Mouse (Mus musculus): ENCODE measurements around the gene Pard3b. TPM values are rescaled to one million over a fixed set of nuclear protein-coding genes. Genes with fewer than 3 reads are reported as not detected.

Gene Pard3b
- total RNA-seq (2015; ENCODE audit: low replicate concordance) (0.38 and 0.42 TPM in 2 replicates), total RNA-seq (2017; ENCODE audit: low replicate concordance) (0.14 TPM in 1 of 2 replicates, not detected in the other)

GRCm38 (mm10) chr1:61638347-61639111 is at the start of gene Pard3b:
Gene Pard3b (plus strand): TSS chr1:61638824.
- ATAC-seq (replicated peaks; ENCODE audit: low FRiP score, poor library complexity, severe bottlenecking) = no peak

DNA sequence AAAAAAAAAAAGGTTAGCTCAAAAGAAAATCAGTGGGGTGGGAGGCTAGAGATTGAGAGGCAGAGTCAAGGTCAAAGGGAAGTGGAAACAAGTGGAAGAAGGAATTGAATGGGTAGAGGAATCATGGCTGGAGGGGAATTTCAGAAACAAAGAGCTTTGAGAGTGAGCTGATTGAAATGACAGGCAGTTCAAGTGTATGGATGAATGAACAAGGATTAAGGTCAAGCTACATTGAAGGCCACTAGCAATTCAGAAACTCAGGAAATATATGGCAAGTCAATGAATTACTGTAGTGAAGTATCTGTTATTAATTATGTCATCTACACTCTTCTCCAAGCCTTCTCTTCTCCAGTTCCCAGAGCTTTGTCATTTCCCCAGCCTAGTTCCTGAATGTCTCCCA is 22.4 kb upstream of the Pard3b start:
- ATAC-seq (replicated peaks; ENCODE audit: low FRiP score, poor library complexity, severe bottlenecking) = no peak

DNA sequence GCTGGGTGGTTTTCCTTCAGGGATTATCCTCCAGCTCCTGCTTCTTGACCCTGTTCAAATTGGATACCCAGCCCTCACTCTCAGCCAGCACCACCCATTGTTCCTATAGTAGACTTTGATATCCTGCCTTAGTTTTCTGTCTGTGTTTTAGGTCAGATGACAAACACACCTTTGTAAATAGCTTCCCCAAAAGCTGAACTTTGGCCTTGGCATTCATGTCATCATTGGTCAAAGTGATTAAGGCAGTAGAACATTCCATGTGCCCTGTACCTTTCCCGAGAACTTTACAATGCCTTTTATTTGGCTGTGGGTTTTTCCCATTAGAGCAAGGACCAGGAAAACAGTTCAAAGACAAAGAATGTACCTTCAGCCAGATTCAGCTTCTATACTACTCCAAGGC is 18.0 kb upstream of the Pard3b start:
- ATAC-seq (replicated peaks; ENCODE audit: low FRiP score, poor library complexity, severe bottlenecking) = no peak

DNA sequence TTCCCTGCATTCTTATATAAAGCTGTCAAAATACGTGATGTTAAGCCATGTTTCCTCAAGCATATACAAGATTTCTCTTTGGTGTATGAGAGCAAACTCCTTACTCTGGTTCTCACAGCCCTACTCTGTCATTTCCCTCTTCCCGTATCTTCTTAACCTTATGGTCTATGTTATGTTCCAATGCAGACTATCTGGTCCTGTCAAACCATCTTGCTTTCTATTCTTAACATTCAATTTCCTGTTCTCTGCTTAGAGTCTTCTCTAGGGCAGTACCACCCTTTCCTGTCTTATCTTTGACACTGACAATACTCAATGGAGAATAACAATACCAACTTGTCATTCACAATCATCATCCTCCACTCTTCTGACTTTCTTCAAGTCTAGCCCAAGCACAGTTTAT is 8.8 kb upstream of the Pard3b start:
- no peak for ATAC-seq (replicated peaks; ENCODE audit: low FRiP score, poor library complexity, severe bottlenecking)

DNA sequence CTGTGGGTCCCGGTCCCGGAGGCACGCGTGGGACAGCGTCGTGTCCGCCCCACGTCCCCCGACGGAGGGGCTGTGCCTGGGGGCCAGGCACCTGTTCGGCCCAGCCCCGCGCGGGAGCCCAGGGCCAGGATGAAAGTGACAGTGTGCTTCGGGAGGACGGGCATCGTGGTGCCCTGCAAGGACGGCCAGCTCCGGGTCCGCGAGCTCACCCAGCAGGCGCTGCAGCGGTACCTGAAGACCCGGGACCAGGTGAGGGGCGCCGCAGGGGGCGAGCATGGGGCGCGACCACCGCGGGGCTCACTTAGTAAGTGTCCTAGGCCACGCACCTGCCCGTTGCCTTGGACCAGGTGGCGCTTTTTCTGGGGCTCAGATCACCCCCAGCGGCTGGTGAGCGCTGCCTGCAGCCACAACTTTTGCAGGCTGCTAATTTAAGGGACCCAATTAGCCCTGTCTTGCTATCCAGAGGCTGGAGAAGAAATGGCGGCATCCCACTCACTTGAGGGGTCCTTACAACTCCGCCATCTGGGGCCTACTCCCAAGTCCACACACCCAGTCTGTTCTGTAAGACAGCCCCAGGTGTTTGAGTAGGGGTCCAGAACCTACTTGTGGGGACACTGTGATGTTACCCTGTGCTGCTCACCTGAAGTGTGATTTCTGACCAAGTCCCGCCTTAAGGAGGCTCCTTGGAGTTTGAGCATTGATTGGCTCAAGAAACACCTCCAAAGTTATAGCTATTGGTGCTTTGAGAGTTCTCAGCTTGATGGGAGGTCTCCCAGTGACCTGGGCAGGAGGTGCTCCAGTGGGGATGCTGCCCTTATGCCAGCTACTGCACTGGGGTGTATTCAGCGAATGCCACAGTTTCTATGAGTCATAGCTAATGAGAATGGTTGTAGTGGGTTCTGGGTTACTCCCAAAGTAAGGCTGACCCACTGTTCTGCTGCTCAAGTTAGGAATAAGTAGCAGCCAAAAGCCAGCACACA is 780 bp downstream of the Pard3b start:
- no peak for ATAC-seq (replicated peaks; ENCODE audit: low FRiP score, poor library complexity, severe bottlenecking)

DNA sequence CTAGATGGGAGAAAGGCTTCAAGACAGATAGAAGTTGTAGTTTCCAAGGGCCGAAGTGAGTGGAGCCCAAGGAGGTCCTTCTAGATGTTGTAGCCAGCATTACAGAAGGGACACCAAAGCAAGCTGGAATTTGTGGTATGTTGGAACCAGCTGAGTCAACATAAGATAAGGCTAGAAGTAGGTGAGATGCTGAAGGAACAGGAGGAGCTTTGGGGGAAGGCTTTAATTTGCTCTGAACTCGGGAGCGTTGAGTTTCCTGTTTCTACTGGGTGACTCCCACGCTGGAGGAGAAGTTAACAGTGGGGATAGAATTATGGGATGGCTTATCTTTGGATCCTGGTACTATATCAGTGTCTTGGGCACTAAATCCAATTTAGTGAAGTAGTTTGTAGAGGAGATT is 3.3 kb downstream of the Pard3b start:
- ATAC-seq (replicated peaks; ENCODE audit: low FRiP score, poor library complexity, severe bottlenecking) = no peak

GRCm38 (mm10) chr1:61645062-61645461 is 6.4 kb downstream of the Pard3b start:
- ATAC-seq (replicated peaks; ENCODE audit: low FRiP score, poor library complexity, severe bottlenecking) = no peak

DNA sequence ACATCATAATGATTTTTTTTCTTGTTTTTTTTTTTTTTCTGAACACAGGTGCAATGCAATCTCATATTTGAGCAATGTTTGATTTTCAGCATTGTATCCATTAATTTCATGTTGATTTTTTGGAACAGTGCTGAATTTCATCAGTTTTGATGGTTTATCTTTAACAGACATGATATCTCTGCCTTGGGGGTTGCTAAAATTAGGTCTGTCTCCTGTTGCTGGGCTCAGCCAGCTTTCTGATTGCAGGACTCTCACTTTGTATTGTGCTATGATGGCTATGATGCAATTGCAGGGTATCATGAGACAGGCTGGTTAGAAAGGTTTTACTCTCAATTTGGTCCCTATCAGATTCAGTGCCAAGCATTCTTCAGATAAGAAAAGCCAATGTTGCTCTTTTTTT is 11.3 kb downstream of the Pard3b start:
- ATAC-seq (replicated peaks; ENCODE audit: low FRiP score, poor library complexity, severe bottlenecking) = no peak

GRCm38 (mm10) chr1:61651454-61652271 is 13.0 kb downstream of the Pard3b start:
- ATAC-seq (replicated peaks; ENCODE audit: low FRiP score, poor library complexity, severe bottlenecking) = no peak

DNA sequence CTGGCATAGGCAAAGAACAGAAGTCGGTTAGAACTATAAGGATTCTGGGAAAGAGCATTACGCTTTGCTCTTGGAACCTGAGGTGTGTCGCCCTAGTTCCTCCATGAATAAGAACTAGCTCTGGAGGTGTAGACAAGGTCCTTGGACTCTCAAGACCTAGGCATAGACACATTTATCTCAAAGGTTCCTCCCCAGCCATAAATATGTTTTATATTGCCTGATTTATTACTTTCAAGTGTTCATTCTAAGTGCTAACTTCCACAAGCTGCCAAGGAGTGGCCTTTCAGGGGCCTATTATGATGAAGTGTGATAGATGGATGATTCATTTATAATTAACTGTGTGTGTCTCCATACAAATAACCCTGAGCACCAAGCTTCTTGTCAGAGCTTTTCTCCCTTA is 19.1 kb downstream of the Pard3b start:
- no peak for ATAC-seq (replicated peaks; ENCODE audit: low FRiP score, poor library complexity, severe bottlenecking)

- no peak for ATAC-seq (replicated peaks; ENCODE audit: low FRiP score, poor library complexity, severe bottlenecking)
Measured at GRCm38 (mm10) chr1:61659931-61660330, 21.3 kb downstream of the Pard3b start.

GRCm38 (mm10) chr1:61685221-61685814 is 46.7 kb downstream of the Pard3b start:
- no peak for ATAC-seq (replicated peaks; ENCODE audit: low FRiP score, poor library complexity, severe bottlenecking)

DNA sequence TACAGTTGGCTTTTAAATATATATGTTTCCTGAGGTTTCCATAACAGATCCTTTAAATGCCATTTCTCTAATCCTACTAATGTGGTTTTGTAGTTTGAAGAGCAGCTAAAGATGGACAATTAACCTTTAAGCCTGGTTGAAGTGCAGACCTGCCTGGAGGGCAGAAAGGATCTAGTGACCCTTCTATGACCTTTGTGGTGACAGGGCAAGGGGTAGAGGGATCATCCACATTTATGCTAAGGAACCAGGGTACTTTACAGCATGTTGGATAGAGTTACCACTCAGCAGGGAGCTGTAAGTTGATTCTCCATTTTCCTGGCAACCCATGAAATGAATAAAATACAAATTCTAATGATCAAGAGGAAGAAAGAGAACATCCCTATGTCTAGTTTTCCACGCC is 47.3 kb downstream of the Pard3b start:
- ATAC-seq (replicated peaks; ENCODE audit: low FRiP score, poor library complexity, severe bottlenecking) = no peak

DNA sequence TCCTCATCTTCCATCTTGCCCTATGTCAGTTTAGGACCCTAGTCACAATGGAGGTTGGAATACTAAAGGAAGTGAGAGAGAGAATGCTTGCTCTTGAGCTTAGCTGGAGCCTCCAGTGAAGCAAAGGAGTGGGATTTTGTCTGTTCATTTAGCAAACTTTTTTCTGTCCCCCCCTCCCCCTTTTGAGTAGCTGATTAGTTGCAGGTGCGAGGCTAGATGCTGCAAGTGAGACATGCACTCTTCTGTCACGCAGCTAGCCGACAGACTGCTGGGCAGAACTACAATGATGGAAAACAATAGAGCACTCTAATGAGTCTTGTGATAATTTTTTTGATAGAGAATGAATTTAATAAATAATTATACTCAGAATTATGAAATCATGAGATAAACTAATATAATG is 49.7 kb downstream of the Pard3b start:
- no peak for ATAC-seq (replicated peaks; ENCODE audit: low FRiP score, poor library complexity, severe bottlenecking)

DNA sequence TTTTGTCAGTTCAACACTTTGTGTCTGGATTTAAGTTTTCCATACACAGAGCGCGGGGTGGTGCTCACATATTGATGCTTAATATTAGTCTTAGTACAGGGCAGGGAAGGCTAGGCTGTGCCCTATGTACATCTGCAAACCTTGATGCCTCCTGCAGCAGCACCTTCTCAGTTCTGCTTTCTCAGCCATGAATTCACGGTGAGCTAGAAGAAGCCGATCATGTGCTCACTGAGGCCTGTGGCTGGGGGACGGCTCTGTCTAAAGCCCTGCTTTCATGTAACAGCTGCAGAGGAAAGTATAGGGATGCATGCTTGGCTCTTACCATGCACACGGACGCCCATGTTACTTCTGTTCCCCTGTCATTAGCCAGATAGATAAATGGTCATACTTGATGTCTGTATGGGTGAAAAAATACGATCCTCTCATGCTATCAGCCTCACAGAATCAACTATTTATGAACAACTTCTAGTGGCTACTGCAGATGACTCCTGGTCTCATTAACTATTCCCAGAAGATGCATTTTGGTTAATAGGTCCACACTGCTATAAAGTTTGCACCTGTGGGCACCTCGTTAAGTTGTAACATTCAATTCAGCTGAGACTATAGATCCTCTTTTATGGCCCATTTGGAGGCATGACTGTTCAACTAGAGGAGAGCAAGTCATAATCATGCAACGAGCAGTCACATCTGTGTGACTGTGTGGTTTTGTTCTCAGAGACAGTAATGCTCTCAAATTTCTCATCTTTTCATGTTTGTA is 60.0 kb downstream of the Pard3b start:
- ATAC-seq (replicated peaks; ENCODE audit: low FRiP score, poor library complexity, severe bottlenecking) = no peak

GRCm38 (mm10) chr1:61709812-61710211 is 71.2 kb downstream of the Pard3b start:
- ATAC-seq (replicated peaks; ENCODE audit: low FRiP score, poor library complexity, severe bottlenecking) = no peak

GRCm38 (mm10) chr1:61711523-61711922 is 72.9 kb downstream of the Pard3b start:
- no peak for ATAC-seq (replicated peaks; ENCODE audit: low FRiP score, poor library complexity, severe bottlenecking)

DNA sequence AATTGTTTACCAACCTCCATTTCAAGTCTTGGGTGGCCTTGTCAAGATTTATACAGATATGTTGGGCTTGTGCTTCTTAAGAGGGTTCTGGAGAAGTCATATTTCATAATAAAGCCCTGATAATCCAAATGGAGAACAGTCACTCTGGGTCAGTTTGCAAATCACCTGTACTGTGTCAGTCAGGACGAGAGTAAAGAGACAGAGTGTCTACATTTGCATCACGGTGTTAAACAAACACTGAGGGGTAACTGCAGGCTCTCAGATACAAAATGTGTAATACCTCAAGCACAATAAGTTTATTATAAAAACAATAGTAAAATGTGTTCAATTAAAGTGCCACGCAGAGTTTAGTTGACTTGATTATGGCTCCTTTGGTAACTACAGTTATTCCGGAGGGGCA is 91.0 kb downstream of the Pard3b start:
- ATAC-seq (replicated peaks; ENCODE audit: low FRiP score, poor library complexity, severe bottlenecking) = no peak

DNA sequence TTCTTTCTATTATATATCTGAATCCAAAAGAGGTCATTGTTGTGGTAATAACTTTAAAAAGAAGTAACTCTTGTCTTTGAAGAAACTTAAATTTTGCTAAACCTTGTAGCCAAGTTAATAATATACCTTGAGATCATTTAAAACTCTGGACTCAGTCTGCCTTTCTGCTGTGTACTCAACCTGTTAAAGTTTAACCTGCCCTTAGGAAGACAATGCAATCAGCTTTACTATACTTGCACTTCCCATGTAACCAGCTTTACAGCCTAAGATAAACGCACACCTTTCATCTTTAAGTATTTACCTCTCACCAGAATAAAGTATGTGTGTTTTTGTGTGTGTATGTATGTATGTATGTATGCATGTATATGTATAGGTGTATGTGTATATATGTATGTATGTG is 97.9 kb downstream of the Pard3b start:
- no peak for ATAC-seq (replicated peaks; ENCODE audit: low FRiP score, poor library complexity, severe bottlenecking)

Data from erythroblast, adult 5-6 weeks (primary cell).